Mouse (Mus musculus) ES-E14 (cell line): ENCODE measurements around the gene Zfp108. TPM values are rescaled to one million over a fixed set of nuclear protein-coding genes. Genes with fewer than 3 reads are reported as not detected.

ENCODE experiments used
- DNase-seq: peaks from one replicate; pipeline ENCODE4 v3.0.0-alpha.2; 2013; ENCODE audit warnings: low read depth, low spot score
- H3K27ac ChIP-seq: 2 replicates; pipeline ENCODE4 v1.5.1; 2012; ENCODE audit warnings: low read depth, mild to moderate bottlenecking, low read length, moderate library complexity, mixed read lengths; ENCODE audit not compliant: poor library complexity, insufficient read depth, severe bottlenecking
- H3K36me3 ChIP-seq: 2 replicates; pipeline ENCODE4 v1.6.1; 2012; ENCODE audit warnings: mild to moderate bottlenecking, low read length, moderate library complexity, mixed read lengths; ENCODE audit not compliant: control insufficient read depth, poor library complexity, insufficient read depth, severe bottlenecking
- H3K4me1 ChIP-seq, 2 experiments: fragments of 150-350 bp in 1 of 2; sonication (generic) in 1 of 2; 2 replicates each; pipeline ENCODE4 v1.6.1; 2012; ENCODE audit warnings: low read length in 2 of 2, mild to moderate bottlenecking in 1 of 2, mixed read lengths in 1 of 2; ENCODE audit not compliant: control insufficient read depth in 2 of 2, insufficient read depth in 2 of 2, poor library complexity in 1 of 2
- H3K4me3 ChIP-seq, 2 experiments: fragments of 150-350 bp in 1 of 2; sonication (generic) in 1 of 2; 2 replicates each; pipeline ENCODE4 v1.5.1; 2012; ENCODE audit warnings: low read length in 2 of 2, low read depth in 1 of 2, mild to moderate bottlenecking in 1 of 2, mixed read lengths in 1 of 2; ENCODE audit not compliant: insufficient read depth in 1 of 2, poor library complexity in 1 of 2, severe bottlenecking in 1 of 2
- H3K9ac ChIP-seq: 2 replicates; pipeline ENCODE4 v1.6.1; 2012; ENCODE audit warnings: low read depth, mild to moderate bottlenecking, low read length, mixed read lengths; ENCODE audit not compliant: poor library complexity, insufficient read depth, severe bottlenecking
- H3K9me3 ChIP-seq: fragments of 150-350 bp; sonication (generic); 2 replicates; pipeline ENCODE4 v1.6.1; 2012; ENCODE audit warnings: low read depth, mild to moderate bottlenecking, low read length; ENCODE audit not compliant: control insufficient read depth, insufficient read depth
- CHD2 ChIP-seq: IDR thresholded peaks from 2 replicates; pipeline ENCODE4 v1.6.1; 2014; ENCODE audit warnings: mild to moderate bottlenecking, low read depth, low read length, inconsistent platforms
- HCFC1 ChIP-seq: IDR thresholded peaks from 2 replicates; pipeline ENCODE4 v1.6.1; 2012; ENCODE audit warnings: low read length, inconsistent platforms, borderline replicate concordance; ENCODE audit not compliant: insufficient read depth
- MAFK ChIP-seq: IDR thresholded peaks from 2 replicates; pipeline ENCODE4 v1.6.1; 2014; ENCODE audit warnings: mild to moderate bottlenecking, low read depth, low read length, inconsistent platforms; ENCODE audit not compliant: insufficient read depth
- ZC3H11A ChIP-seq: IDR thresholded peaks from 2 replicates; pipeline ENCODE4 v1.6.1; 2012; ENCODE audit warnings: low read depth, mild to moderate bottlenecking, inconsistent platforms, low read length, borderline replicate concordance
- ZNF384 ChIP-seq: IDR thresholded peaks from 2 replicates; pipeline ENCODE4 v1.6.1; 2012; ENCODE audit warnings: low read depth, low read length, inconsistent platforms
- in situ Hi-C, 2 experiments: fragments of 600-800 bp; cut with MboI; formaldehyde crosslinking; loops; one replicate each; pipeline ENCODE4 v1.15.1; 2025; ENCODE audit warnings: low sequenced_read_pairs in 2 of 2, inconsistent platforms in 1 of 2; ENCODE audit not compliant: unreplicated experiment in 2 of 2
- total RNA-seq: library from RNA; depleted of rRNA; stranded (reverse); fragments of 300-350 nt; gene quantifications from 2 replicates; pipeline ENCODE4 v1.2.3, GENCODE M21; 2012

Zfp108 gene
- total RNA-seq, 1 experiment: 1.5 TPM

- DNase-seq: no peak
- in situ Hi-C loops: no loop called here
- Histone ChIP-seq H3K4me3 (no peak within 1 kb of the TSS), H3K9ac (no peak within 1 kb of the TSS), H3K36me3 (peaks cover 3% of the 10 kb centered on the region; the same call in 1 of the 2 replicates), H3K27ac (no peak within 1 kb of the TSS), H3K4me1 (peaks cover 0 to 2% of the 10 kb centered on the region in 2 experiments; a peak in 1 of 4 replicates), H3K9me3 (no peaks in the 10 kb centered on the region)
- TF ChIP-seq MAFK (no peak), ZNF384 (no peak), ZC3H11A (no peak), HCFC1 (no peak), CHD2 (no peak)
Observed at GRCm38 (mm10) chr7:24211343-24211742, 43.3 kb upstream of the Zfp108 start, which contains the start of gene Zfp111. Gene Zfp111, minus strand, starts transcription at chr7:24211443.

GRCm38 (mm10) chr7:24237040-24237791, 17.4 kb upstream of the Zfp108 start, which contains the start of gene Zfp109:
Gene Zfp109, minus strand, starts transcription at chr7:24237560.
- TF ChIP-seq CHD2: no peak
- no peak for TF ChIP-seq MAFK
- TF ChIP-seq HCFC1: peak; percentile 91
- TF ChIP-seq ZC3H11A: no peak
- peak; percentile 56 for DNase-seq
- in situ Hi-C loops: no loop called here
- peak within 1 kb of the TSS; percentile 100 for H3K4me3 ChIP-seq
- H3K9me3 ChIP-seq: no peaks in the 10 kb centered on the region
- H3K36me3 ChIP-seq: no peaks in the 10 kb centered on the region
- peak within 1 kb of the TSS; percentile 94 for H3K9ac ChIP-seq
- H3K27ac ChIP-seq: no peak within 1 kb of the TSS
- no peaks in the 10 kb centered on the region for H3K4me1 ChIP-seq

- in situ Hi-C loops: no loop called here
- Histone ChIP-seq H3K4me3 (peak overlapping the region in 1 of 2 experiments; percentile 75; a peak in 2 of 4 replicates), H3K9ac (no peak overlapping the region)
Observed at GRCm38 (mm10) chr7:24253779-24254615, 597 bp upstream of the Zfp108 start.

GRCm38 (mm10) chr7:24259306-24259999, 4.9 kb downstream of the Zfp108 start:
- no peak for TF ChIP-seq ZNF384
- TF ChIP-seq HCFC1: no peak
- TF ChIP-seq MAFK: no peak
- TF ChIP-seq ZC3H11A: no peak
- no peak for TF ChIP-seq CHD2
- no peak overlapping the region for H3K27ac ChIP-seq
- DNase-seq: no peak
- H3K36me3 ChIP-seq: peaks cover 2% of the 10 kb centered on the region; the same call in 1 of the 2 replicates
- H3K9me3 ChIP-seq: no peaks in the 10 kb centered on the region
- in situ Hi-C loops: no loop called here
- H3K4me1 ChIP-seq: no peaks in the 10 kb centered on the region
- no peak overlapping the region for H3K4me3 ChIP-seq
- H3K9ac ChIP-seq: no peak overlapping the region

More at GRCm38 (mm10) chr7:24253779-24254615, 597 bp upstream of the Zfp108 start:
- peak; percentile 35 for DNase-seq
- H3K36me3 ChIP-seq: no peaks in the 10 kb centered on the region
- H3K27ac ChIP-seq: no peak overlapping the region
- H3K9me3 ChIP-seq: no peaks in the 10 kb centered on the region
- TF ChIP-seq CHD2: no peak
- no peak for TF ChIP-seq ZC3H11A
- TF ChIP-seq MAFK: no peak
- TF ChIP-seq HCFC1: no peak
- no peak for TF ChIP-seq ZNF384
- no peaks in the 10 kb centered on the region for H3K4me1 ChIP-seq
